In the genomic region with DNA sequence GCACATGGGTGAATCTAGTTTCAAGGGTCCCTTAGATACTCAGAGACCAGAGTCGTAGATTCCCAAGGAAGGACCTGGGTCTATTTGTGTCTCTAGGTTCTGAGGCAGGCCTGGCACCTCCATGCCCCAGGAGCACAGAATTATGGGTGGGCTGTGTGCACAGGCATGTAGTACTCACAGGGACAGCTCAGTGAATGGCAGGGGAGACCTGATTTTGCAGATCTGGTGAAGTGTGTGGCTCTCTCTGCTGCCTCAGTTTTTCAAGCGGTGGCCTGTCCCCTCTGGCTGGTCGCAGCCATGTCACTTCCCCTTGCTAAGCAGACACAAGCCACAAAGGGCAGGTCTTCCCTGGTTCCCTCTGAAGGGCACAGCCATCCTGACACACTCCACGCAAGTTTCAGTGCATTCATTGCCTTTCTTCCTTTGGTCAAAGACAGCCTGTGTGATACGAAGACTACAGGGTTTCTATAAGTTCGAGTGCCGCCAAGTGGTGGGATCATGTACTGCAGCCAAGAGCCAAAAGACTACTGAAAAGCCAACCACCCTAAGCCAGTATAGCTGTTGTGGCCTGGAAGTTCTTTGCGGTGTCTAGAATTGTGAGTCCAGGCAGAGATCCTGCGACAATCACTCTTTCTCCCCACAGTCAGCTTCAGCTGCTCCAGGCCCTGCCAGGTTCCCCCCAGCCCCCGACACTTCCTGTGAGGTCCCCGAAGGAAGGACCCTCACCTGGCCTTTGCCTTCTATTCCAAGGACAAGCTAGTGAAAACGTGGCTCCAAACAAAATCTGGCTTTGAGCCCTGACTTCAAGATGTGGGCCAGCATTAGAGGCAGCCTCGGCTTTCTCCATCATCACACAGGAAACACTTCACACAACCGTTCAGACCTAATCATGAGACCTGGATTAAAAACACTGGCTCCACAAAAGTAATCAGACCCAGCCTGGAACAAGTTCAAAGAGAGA, we compare ENCODE assay signal across 8 mouse cellular contexts. TPM values are rescaled to one million over a fixed set of nuclear protein-coding genes. Genes with fewer than 3 reads are reported as not detected.
A peak's percentile ranks its signal among the peaks of the same experiment; 100 is the strongest.
DNase-seq lines count a peak whose midpoint lies in the region; ATAC-seq and TF ChIP-seq lines count a peak whose summit lies in the region.

No protein-coding gene starts in this region.

- ATAC-seq in kidney, embryonic 15.5 days (replicated peaks; ENCODE audit: low FRiP score), result no peak
- ATAC-seq in limb, embryonic 11.5 days (ENCODE audit: insufficient number of reproducible peaks, low FRiP score, low TSS enrichment, low read depth), result no peak
- ATAC-seq in neural tube, embryonic 11.5 days (ENCODE audit: insufficient read depth, low FRiP score, low TSS enrichment), result no peak

- H3K4me3 ChIP-seq in kidney, embryonic 15.5 days (replicated peaks), result no peak overlapping the region
- no peak overlapping the region for H3K4me3 ChIP-seq in cerebellum, adult 2 months (replicated peaks; ENCODE audit: insufficient read depth, low read depth, low read length)
- no peak overlapping the region for H3K4me3 ChIP-seq in limb, embryonic 11.5 days (ENCODE audit: low read depth, low read length)
- no peak overlapping the region for H3K4me3 ChIP-seq in neural tube, embryonic 11.5 days (ENCODE audit: low read depth, low read length)

- DNase-seq in kidney, adult 11 months, result peak; percentile 62
- DNase-seq in cerebellum, adult 2 months, result peak; percentile 83 to 94
- DNase-seq in forelimb bud, embryonic 11.5 days (ENCODE audit: low read depth, low spot score), result peak; percentile 74
- peak; percentile 28 for DNase-seq in hindlimb bud, embryonic 11.5 days (ENCODE audit: extremely low spot score, low read depth, low spot score)
- peak; percentile 88 for DNase-seq in limb, embryonic 11.5 days (ENCODE audit: low spot score)
- DNase-seq in neural tube, embryonic 11.5 days (ENCODE audit: low spot score), result peak; percentile 87
- peak; percentile 52 for DNase-seq in testis, postnatal 14 days (ENCODE audit: low spot score)

- no peak overlapping the region for H3K9ac ChIP-seq in kidney, embryonic 15.5 days
- no peak overlapping the region for H3K9ac ChIP-seq in limb, embryonic 11.5 days (ENCODE audit: low read length)
- H3K9ac ChIP-seq in neural tube, embryonic 11.5 days (ENCODE audit: low read length), result no peak overlapping the region

- no peak for TF ChIP-seq POLR2A in cerebellum, adult 2 months (IDR thresholded peaks at IDR 0.05; ENCODE audit: borderline replicate concordance, insufficient read depth, low read length)

- 39% methylated on average over 14 of the region's 14 CpGs for WGBS in kidney, embryonic 15.5 days
- WGBS in cerebellum, adult 2 months, result 39% methylated on average over 14 of the region's 14 CpGs
- WGBS in limb, embryonic 11.5 days, result 43% methylated on average over 14 of the region's 14 CpGs
- 45% methylated on average over 14 of the region's 14 CpGs for WGBS in neural tube, embryonic 11.5 days

- H3K27ac ChIP-seq in kidney, embryonic 15.5 days, result no peak overlapping the region
- H3K27ac ChIP-seq in cerebellum, adult 2 months (ENCODE audit: insufficient read depth, low read length), result no peak overlapping the region
- no peak overlapping the region for H3K27ac ChIP-seq in limb, embryonic 11.5 days (replicated peaks; ENCODE audit: low read depth, low read length)
- no peak overlapping the region for H3K27ac ChIP-seq in neural tube, embryonic 11.5 days (ENCODE audit: low read depth, low read length)

- TF ChIP-seq CTCF in cerebellum, adult 2 months (IDR thresholded peaks at IDR 0.05; ENCODE audit: borderline replicate concordance, insufficient read depth, low read depth, low read length), result peak; percentile 91

- peaks cover 24% of the 10 kb centered on the region for H3K27me3 ChIP-seq in kidney, embryonic 15.5 days
- no peaks in the 10 kb centered on the region for H3K27me3 ChIP-seq in cerebellum, adult 2 months (ENCODE audit: control insufficient read depth, insufficient read depth, low read length)
- peaks cover 4% of the 10 kb centered on the region; the same call in 1 of the 2 replicates for H3K27me3 ChIP-seq in limb, embryonic 11.5 days (ENCODE audit: control insufficient read depth, insufficient read depth, low read length)
- no peaks in the 10 kb centered on the region for H3K27me3 ChIP-seq in neural tube, embryonic 11.5 days (ENCODE audit: control insufficient read depth, insufficient read depth, low read length)

- no peak overlapping the region for H3K4me2 ChIP-seq in kidney, embryonic 15.5 days
- H3K4me2 ChIP-seq in limb, embryonic 11.5 days (ENCODE audit: low read depth, severe bottlenecking), result no peak overlapping the region
- H3K4me2 ChIP-seq in neural tube, embryonic 11.5 days (ENCODE audit: low read depth), result no peak overlapping the region

- no peaks in the 10 kb centered on the region for H3K9me3 ChIP-seq in kidney, embryonic 15.5 days (replicated peaks)
- H3K9me3 ChIP-seq in limb, embryonic 11.5 days (ENCODE audit: control insufficient read depth, low read length), result no peaks in the 10 kb centered on the region
- no peaks in the 10 kb centered on the region for H3K9me3 ChIP-seq in neural tube, embryonic 11.5 days (ENCODE audit: control insufficient read depth, low read length)

- peaks cover 4% of the 10 kb centered on the region for H3K4me1 ChIP-seq in kidney, embryonic 15.5 days
- H3K4me1 ChIP-seq in cerebellum, adult 2 months (ENCODE audit: control insufficient read depth, insufficient read depth, low read length), result peaks cover 38% of the 10 kb centered on the region
- H3K4me1 ChIP-seq in limb, embryonic 11.5 days (ENCODE audit: control insufficient read depth, insufficient read depth, low read length), result no peaks in the 10 kb centered on the region
- H3K4me1 ChIP-seq in neural tube, embryonic 11.5 days (ENCODE audit: control insufficient read depth, insufficient read depth, low read length), result no peaks in the 10 kb centered on the region

- no peaks in the 10 kb centered on the region for H3K36me3 ChIP-seq in kidney, embryonic 15.5 days
- no peaks in the 10 kb centered on the region for H3K36me3 ChIP-seq in limb, embryonic 11.5 days (ENCODE audit: control insufficient read depth, insufficient read depth, low read length)
- H3K36me3 ChIP-seq in neural tube, embryonic 11.5 days (ENCODE audit: control insufficient read depth, insufficient read depth, low read length), result no peaks in the 10 kb centered on the region

RNA-seq across cellular contexts. Expression of a gene that starts 24.9 kb away (rescaled TPM):
- polyA plus RNA-seq in kidney, embryonic 15.5 days (2015; fragmentation: Nextera tagmentation; extraction: Ambion mirVana), result 0.13 and 0.34 TPM in 2 replicates
- 90.4 and 98.9 TPM in 2 replicates for polyA plus RNA-seq in cerebellum, adult 2 months (2012; rRNA removed)
- not detected in 2 replicates for polyA plus RNA-seq in limb, embryonic 11.5 days (2014; fragmentation: Nextera tagmentation; extraction: Ambion mirVana)
- 5.5 and 6.1 TPM in 2 replicates for polyA plus RNA-seq in neural tube, embryonic 11.5 days (2014; fragmentation: Nextera tagmentation; extraction: Ambion mirVana)

Comparison
In these comparisons a context has a peak if more than half of its experiments do, and no peak if none do; other contexts are left out.
1. DNase-seq: peak in every context shown above with its lines; median percentile 88 in cerebellum, adult 2 months; 88 in limb, embryonic 11.5 days; 87 in neural tube, embryonic 11.5 days; 74 in forelimb bud, embryonic 11.5 days; 62 in kidney, adult 11 months; 52 in testis, postnatal 14 days; 28 in hindlimb bud, embryonic 11.5 days.
2. RNA of a gene that starts 24.9 kb away (polyA plus RNA-seq): 90.4 to 98.9 TPM in cerebellum, adult 2 months; 5.5 to 6.1 TPM in neural tube, embryonic 11.5 days, 0.13 to 0.34 TPM in kidney, embryonic 15.5 days and not detected in limb, embryonic 11.5 days; every median in the first group is over 10 times any median in the second.